Mouse (Mus musculus) kidney, postnatal 14 days (tissue): Measurements from ENCODE around the gene Wscd2.

Experiments used
- DNase-seq: peaks from one replicate; pipeline ENCODE4 v3.0.0; 2022; ENCODE audit warnings: mixed read lengths

Gene Wscd2

DNA sequence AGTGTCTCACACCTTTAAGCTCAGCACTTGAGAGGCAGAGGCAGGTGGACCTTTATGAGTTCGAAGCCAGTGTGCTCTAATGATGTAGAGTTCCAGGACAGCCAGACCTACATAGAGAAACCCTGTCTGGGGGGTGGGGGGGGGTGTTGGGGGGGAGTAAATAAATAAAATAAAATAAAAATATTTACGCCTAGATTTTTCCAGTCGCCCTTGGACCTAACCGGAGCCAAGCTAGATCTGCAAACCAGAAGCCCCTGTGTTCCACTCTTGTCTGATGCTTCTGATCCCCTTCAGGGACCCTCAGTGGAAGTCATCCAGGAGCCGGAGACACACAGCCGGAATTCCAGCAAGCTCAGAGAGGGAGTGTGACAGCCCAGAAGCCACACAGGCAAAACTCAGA is at the start of gene Wscd2:
Gene Wscd2 (plus strand): TSS at position 301 of the 400 bp plus-strand sequence.
- DNase-seq = no peak

GRCm38 (mm10) chr5:113442180-113442579 is 48.0 kb upstream of the Wscd2 start:
- DNase-seq = no peak

GRCm38 (mm10) chr5:113448023-113448734 is 42.0 kb upstream of the Wscd2 start:
- no peak for DNase-seq

GRCm38 (mm10) chr5:113449336-113449735 is 40.8 kb upstream of the Wscd2 start:
- no peak for DNase-seq

DNA sequence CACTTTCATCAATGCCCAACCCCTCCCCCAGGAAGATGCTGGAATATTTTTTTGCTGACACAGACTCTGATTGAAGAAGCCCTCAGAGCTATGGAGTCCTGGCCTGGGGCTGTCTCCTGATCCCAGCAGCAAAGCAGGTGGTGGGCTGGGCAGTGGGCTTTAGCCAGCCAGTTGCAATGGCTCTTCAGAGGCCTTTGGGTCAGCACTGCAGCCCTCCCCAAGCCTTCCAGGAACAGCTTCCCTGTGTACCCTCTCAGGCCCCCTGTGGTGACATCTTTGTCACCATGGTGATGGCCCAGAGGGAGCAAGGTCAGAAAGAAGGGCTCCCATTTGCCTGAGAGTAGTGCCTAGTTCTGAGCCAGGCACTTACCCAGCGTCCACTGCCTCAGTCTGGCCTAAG is 37.4 kb upstream of the Wscd2 start:
- no peak for DNase-seq

DNA sequence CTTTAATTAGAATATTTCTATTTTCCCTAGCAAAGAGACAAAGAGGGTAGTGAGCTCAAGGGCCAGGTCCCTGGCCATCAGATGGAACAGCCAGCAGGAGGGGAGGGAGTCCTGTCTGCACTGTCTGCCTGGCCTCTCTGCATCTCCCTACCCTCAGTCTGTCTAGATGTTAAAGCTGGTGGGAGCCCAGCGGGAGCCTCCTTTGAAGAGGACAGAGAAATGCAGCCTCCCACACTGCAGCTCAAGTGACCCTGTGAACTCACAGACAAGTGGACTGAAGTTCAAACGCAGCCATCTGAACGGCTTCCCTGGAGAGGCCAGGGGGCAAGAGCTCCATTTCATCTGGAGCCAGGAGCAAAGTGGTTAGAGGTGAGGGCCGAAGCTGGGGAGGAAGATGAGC is 36.8 kb upstream of the Wscd2 start:
- DNase-seq = no peak

DNA sequence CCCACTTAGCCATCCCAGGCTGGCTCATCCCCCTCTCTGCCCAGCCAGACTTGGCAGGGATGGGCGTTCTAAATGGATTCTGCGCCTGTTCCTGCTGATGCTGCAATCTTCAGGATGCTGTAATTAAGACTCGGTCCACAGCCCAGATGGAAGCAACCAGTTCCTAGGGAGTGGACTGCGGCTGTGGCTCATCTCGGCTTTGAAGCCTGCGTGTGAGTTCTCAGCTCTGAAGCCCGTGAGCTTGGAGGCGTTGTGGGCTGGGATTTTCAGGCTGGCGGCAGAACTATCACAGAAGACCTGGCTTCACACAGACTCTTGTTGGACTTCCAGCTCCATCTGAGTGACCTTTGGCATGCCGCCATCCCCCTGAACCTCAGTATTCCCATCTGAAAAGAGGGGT is 34.1 kb upstream of the Wscd2 start:
- DNase-seq = no peak

DNA sequence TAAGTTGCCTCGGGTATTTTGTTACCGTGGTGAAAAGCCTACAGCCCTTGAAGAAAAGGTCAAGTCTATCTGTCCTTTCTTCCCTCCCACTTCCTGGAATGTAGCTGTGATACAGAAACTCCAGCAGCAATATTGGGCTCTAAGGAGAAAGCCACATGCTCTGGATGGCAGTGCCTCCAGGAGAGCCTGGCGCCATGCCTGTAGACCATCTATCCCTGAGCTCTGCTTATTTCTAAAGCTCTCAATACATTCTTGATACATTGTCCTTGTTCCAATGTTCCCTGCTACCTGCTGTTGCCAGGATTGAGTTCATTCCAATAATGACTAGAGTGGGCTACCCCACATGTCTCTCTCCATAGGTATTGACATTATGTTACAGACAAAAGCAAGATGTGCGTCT is 33.4 kb upstream of the Wscd2 start:
- DNase-seq = no peak

- DNase-seq = no peak
These were observed 32.9 kb upstream of the Wscd2 start for GRCm38 (mm10) chr5:113457260-113457659.

GRCm38 (mm10) chr5:113459942-113460341 is 30.2 kb upstream of the Wscd2 start:
- DNase-seq = no peak

DNA sequence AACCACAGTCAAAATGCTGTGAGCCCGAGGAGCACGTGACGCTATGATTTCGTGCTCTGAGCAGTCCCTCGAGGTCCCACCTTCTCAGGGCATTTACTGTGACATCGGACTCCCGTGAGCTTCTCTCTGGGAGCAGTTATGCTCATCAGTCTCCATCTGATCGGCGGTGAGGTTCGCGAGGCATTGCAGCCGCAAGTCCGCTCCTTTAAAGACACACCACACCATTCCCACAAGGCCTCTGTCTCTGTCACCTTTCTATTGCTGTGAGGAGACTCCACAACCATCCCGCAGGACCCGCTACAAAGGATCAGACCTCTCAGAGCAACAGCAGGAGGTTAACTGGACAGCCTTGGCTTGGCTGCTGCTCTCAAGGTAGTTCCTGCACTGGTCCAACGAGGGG is 28.6 kb upstream of the Wscd2 start:
- no peak for DNase-seq

- no peak for DNase-seq
These were observed 28.0 kb upstream of the Wscd2 start for GRCm38 (mm10) chr5:113461998-113462625.

- peak; percentile 77 for DNase-seq
These were observed 25.4 kb upstream of the Wscd2 start for GRCm38 (mm10) chr5:113464731-113465130.

GRCm38 (mm10) chr5:113466536-113466935 is 23.6 kb upstream of the Wscd2 start:
- DNase-seq = no peak

DNA sequence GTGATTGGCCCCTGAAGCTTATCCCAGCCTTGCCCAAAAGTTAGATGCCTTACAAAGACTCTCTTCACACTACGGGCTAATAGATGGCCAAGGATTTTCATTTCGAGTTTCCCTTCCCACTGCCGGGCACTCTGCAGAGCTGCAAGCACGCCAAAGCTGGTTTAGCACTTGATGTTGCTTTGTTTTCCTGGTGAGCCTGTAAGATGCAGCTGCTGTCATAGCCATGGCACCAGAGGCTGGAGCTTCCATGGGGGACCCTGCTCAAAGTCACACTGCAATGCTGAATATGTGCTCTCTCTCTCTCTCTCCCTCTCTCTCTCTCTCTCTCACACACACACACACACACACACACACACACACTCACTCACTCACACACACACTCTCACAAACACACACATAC is 23.1 kb upstream of the Wscd2 start:
- no peak for DNase-seq

GRCm38 (mm10) chr5:113467765-113468164 is 22.4 kb upstream of the Wscd2 start:
- DNase-seq = no peak

DNA sequence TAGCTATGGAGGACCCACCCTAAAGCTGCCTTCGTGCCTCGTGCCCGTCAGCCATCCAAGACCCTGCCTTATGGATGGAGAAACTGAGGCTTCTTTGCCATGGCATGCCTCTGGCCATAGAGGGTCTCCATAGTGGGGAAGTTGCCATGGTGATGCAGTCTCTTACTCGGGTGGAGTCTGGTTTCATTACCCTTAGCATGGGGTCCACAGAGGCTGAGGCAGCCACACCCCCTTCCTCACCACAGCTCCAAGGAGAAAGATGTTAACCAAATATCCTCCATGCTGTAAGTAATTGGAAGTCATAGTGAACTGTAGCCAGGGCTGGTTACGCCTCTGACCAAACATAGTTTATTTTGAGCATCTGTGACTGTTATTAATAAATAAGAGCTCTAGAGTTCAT is 21.5 kb upstream of the Wscd2 start:
- DNase-seq = no peak

DNA sequence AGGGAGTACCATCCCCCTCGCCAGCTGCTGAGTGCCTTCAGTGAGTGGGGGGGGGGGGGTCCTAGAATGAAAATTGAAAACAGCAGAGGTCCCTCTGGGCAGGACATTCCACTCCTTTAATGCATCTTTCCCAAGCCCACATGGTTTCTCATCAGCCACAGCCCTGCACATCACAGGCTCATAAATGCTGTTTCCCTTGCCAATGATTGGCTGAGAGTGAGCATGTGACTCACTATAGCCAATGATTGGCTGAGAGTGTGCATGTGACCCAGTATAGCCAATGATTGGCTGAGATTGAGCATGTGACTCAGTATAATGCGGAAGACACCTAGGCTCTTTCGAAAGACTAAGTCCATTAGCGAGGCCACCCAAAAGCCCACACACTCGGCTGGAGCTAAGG is 20.9 kb upstream of the Wscd2 start:
- DNase-seq = no peak

GRCm38 (mm10) chr5:113469826-113470225 is 20.3 kb upstream of the Wscd2 start:
- DNase-seq = no peak

- DNase-seq = peak; percentile 65
These were observed 18.7 kb upstream of the Wscd2 start for GRCm38 (mm10) chr5:113471417-113471816.

- no peak for DNase-seq
These were observed 17.8 kb upstream of the Wscd2 start for GRCm38 (mm10) chr5:113472339-113472738.

- DNase-seq = peak; percentile 9
These were observed 13.3 kb upstream of the Wscd2 start for GRCm38 (mm10) chr5:113476816-113477215.

GRCm38 (mm10) chr5:113479075-113479474 is 11.1 kb upstream of the Wscd2 start:
- DNase-seq = no peak

DNA sequence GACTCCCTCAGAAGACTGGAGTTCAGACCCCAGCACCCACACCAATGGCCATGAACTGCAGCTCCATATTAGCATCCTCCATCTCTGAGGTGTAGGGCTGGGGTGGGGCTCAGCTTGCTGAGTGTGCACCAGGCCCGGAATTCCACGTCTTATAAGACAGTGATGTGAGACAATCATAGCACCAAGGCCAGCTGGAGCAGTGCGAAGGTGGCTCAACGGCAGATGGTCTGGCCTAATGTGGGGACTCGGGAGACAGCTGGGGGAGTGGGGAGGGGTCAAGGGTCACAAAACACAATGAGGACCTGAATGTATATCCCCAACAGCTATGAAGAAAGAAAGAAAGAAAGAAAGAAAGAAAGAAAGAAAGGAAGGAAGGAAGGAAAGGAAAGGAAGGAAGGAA is 9.7 kb upstream of the Wscd2 start:
- no peak for DNase-seq
